Mouse (Mus musculus) MEL (cell line): Measurements from ENCODE around the gene Pole. TPM values are rescaled to one million over a fixed set of nuclear protein-coding genes. Genes with fewer than 3 reads are reported as not detected.

Experiments used
- DNase-seq: peaks from one replicate; pipeline ENCODE4 v3.0.0; 2011; ENCODE audit warnings: low read depth, low spot score
- H3K27ac ChIP-seq: 2 replicates; pipeline ENCODE4 v1.5.1; 2012; ENCODE audit warnings: low read depth, mild to moderate bottlenecking, control low read depth, low read length, moderate library complexity; ENCODE audit not compliant: control insufficient read depth
- H3K27me3 ChIP-seq, 2 experiments: fragments of 150-350 bp in 1 of 2; sonication (generic) in 1 of 2; 2 replicates each; pipeline ENCODE4 v1.6.1; 2012; ENCODE audit warnings: low read length in 2 of 2, mild to moderate bottlenecking in 2 of 2, improper control_type of control experiment in 1 of 2, moderate library complexity in 1 of 2; ENCODE audit not compliant: insufficient read depth in 2 of 2, control insufficient read depth in 1 of 2
- H3K36me3 ChIP-seq, 2 experiments: 2 replicates each; pipeline ENCODE4 v1.6.1; 2012 to 2014; ENCODE audit warnings: low read length in 2 of 2, improper control_type of control experiment in 1 of 2, inconsistent platforms in 1 of 2, mild to moderate bottlenecking in 1 of 2; ENCODE audit not compliant: insufficient read depth in 2 of 2, control insufficient read depth in 1 of 2
- H3K4me1 ChIP-seq, 2 experiments: fragments of 150-350 bp in 1 of 2; sonication (generic) in 1 of 2; 2 replicates each; pipeline ENCODE4 v1.6.1; 2012; ENCODE audit warnings: low read length in 2 of 2, improper control_type of control experiment in 1 of 2, mild to moderate bottlenecking in 1 of 2; ENCODE audit not compliant: insufficient read depth in 2 of 2, control insufficient read depth in 1 of 2
- H3K4me3 ChIP-seq, 2 experiments: fragments of 150-350 bp in 1 of 2; sonication (generic) in 1 of 2; 2 replicates each; pipeline ENCODE4 v1.5.1; 2012; ENCODE audit warnings: low read depth in 2 of 2, low read length in 2 of 2, mild to moderate bottlenecking in 2 of 2, moderate library complexity in 2 of 2, control low read depth in 1 of 2, improper control_type of control experiment in 1 of 2; ENCODE audit not compliant: control insufficient read depth in 1 of 2, insufficient read depth in 1 of 2
- H3K79me2 ChIP-seq: 2 replicates; pipeline ENCODE4 v1.6.1; 2012; ENCODE audit warnings: mild to moderate bottlenecking, low read length, moderate library complexity; ENCODE audit not compliant: control insufficient read depth, poor library complexity, insufficient read depth
- H3K9ac ChIP-seq: 2 replicates; pipeline ENCODE4 v1.6.1; 2012; ENCODE audit warnings: low read depth, mild to moderate bottlenecking, control low read depth, low read length, moderate library complexity; ENCODE audit not compliant: control insufficient read depth, poor library complexity, severe bottlenecking
- H3K9me3 ChIP-seq: fragments of 150-350 bp; sonication (generic); replicated peaks from 2 replicates; pipeline ENCODE4 v1.6.1; 2012; ENCODE audit warnings: mild to moderate bottlenecking, low read length, improper control_type of control experiment, moderate library complexity; ENCODE audit not compliant: insufficient read depth
- CHD1 ChIP-seq: IDR thresholded peaks from 2 replicates; pipeline ENCODE4 v1.6.1; 2012; ENCODE audit warnings: low read depth, mild to moderate bottlenecking, inconsistent platforms, low read length, improper control_type of control experiment
- CHD2 ChIP-seq: IDR thresholded peaks from 2 replicates; pipeline ENCODE4 v1.6.1; 2011; ENCODE audit warnings: low read length, improper control_type of control experiment
- ELF1 ChIP-seq: IDR thresholded peaks from 2 replicates; pipeline ENCODE4 v1.6.1; 2014; ENCODE audit warnings: low read depth, mild to moderate bottlenecking, inconsistent platforms, low read length, improper control_type of control experiment, moderate library complexity
- ETS1 ChIP-seq: IDR thresholded peaks from 2 replicates; pipeline ENCODE4 v1.6.1; 2012; ENCODE audit warnings: low read depth, mild to moderate bottlenecking, inconsistent platforms, low read length, improper control_type of control experiment, moderate library complexity
- GATA1 ChIP-seq: IDR thresholded peaks from 2 replicates; pipeline ENCODE4 v1.6.1; 2011; ENCODE audit warnings: low read depth, low read length, improper control_type of control experiment
- HCFC1 ChIP-seq: IDR thresholded peaks from 2 replicates; pipeline ENCODE4 v1.6.1; 2012; ENCODE audit warnings: low read depth, mild to moderate bottlenecking, inconsistent platforms, low read length, improper control_type of control experiment, moderate library complexity
- JUND ChIP-seq: IDR thresholded peaks from 2 replicates; pipeline ENCODE4 v1.6.1; 2011; ENCODE audit warnings: low read depth, mild to moderate bottlenecking, improper control_type of control experiment, low read length
- KAT2A ChIP-seq: conservative IDR thresholded peaks from 2 replicates; pipeline ENCODE4 v1.6.1; 2012; ENCODE audit warnings: low read depth, low read length, improper control_type of control experiment, inconsistent platforms
- MAFK ChIP-seq: IDR thresholded peaks from 2 replicates; pipeline ENCODE4 v1.6.1; 2011; ENCODE audit warnings: low read depth, mild to moderate bottlenecking, low read length, improper control_type of control experiment, borderline replicate concordance
- MAX ChIP-seq: IDR thresholded peaks from 2 replicates; pipeline ENCODE4 v1.6.1; 2011; ENCODE audit warnings: low read length, improper control_type of control experiment
- MXI1 ChIP-seq: IDR thresholded peaks from 2 replicates; pipeline ENCODE4 v1.6.1; 2011; ENCODE audit warnings: mild to moderate bottlenecking, low read depth, low read length, improper control_type of control experiment
- MYB ChIP-seq: IDR thresholded peaks from 2 replicates; pipeline ENCODE4 v1.6.1; 2011; ENCODE audit warnings: mild to moderate bottlenecking, low read depth, low read length, improper control_type of control experiment
- NELFE ChIP-seq: IDR thresholded peaks from 2 replicates; pipeline ENCODE4 v1.6.1; 2011; ENCODE audit warnings: low read depth, low read length, improper control_type of control experiment
- NRF1 ChIP-seq: IDR thresholded peaks from 2 replicates; pipeline ENCODE4 v1.6.1; 2014; ENCODE audit warnings: low read depth, mild to moderate bottlenecking, inconsistent platforms, low read length, improper control_type of control experiment, moderate library complexity; ENCODE audit not compliant: poor library complexity, insufficient read depth, severe bottlenecking
- POLR2AphosphoS2 ChIP-seq: IDR thresholded peaks from 2 replicates; pipeline ENCODE4 v1.6.1; 2011; ENCODE audit warnings: low read length, improper control_type of control experiment
- POLR2AphosphoS5 ChIP-seq: IDR thresholded peaks from 2 replicates; pipeline ENCODE4 v1.6.1; 2012; ENCODE audit warnings: low read depth, borderline replicate concordance, mild to moderate bottlenecking, inconsistent platforms, low read length, moderate library complexity, mixed read lengths
- RCOR1 ChIP-seq: IDR thresholded peaks from 2 replicates; pipeline ENCODE4 v1.6.1; 2012; ENCODE audit warnings: low read depth, mild to moderate bottlenecking, inconsistent platforms, low read length, improper control_type of control experiment
- TAL1 ChIP-seq: IDR thresholded peaks from 2 replicates; pipeline ENCODE4 v1.6.1; 2012; ENCODE audit warnings: mild to moderate bottlenecking, inconsistent platforms, low read length, moderate library complexity, mixed read lengths
- TCF12 ChIP-seq: IDR thresholded peaks from 2 replicates; pipeline ENCODE4 v1.6.1; 2014; ENCODE audit warnings: low read depth, mild to moderate bottlenecking, inconsistent platforms, low read length, improper control_type of control experiment, moderate library complexity
- UBTF ChIP-seq: IDR thresholded peaks from 2 replicates; pipeline ENCODE4 v1.6.1; 2012; ENCODE audit warnings: low read depth, mild to moderate bottlenecking, inconsistent platforms, low read length, improper control_type of control experiment, moderate library complexity, borderline replicate concordance; ENCODE audit not compliant: insufficient read depth
- USF1 ChIP-seq: IDR thresholded peaks from 2 replicates; pipeline ENCODE4 v1.6.1; 2014; ENCODE audit warnings: low read depth, mild to moderate bottlenecking, inconsistent platforms, low read length, improper control_type of control experiment, moderate library complexity
- USF2 ChIP-seq, 2 experiments: IDR thresholded peaks; 2 replicates each; pipeline ENCODE4 v1.6.1; 2011 to 2012; ENCODE audit warnings: improper control_type of control experiment in 2 of 2, low read length in 2 of 2, borderline replicate concordance in 1 of 2, inconsistent platforms in 1 of 2, low read depth in 1 of 2, mild to moderate bottlenecking in 1 of 2; ENCODE audit not compliant: insufficient read depth in 1 of 2
- ZKSCAN1 ChIP-seq: IDR thresholded peaks from 2 replicates; pipeline ENCODE4 v1.6.1; 2012; ENCODE audit warnings: low read depth, mild to moderate bottlenecking, inconsistent platforms, low read length, improper control_type of control experiment, moderate library complexity
- ZMIZ1 ChIP-seq: IDR thresholded peaks from 2 replicates; pipeline ENCODE4 v1.6.1; 2012; ENCODE audit warnings: low read depth, mild to moderate bottlenecking, inconsistent platforms, low read length, improper control_type of control experiment, moderate library complexity
- ZNF384 ChIP-seq: IDR thresholded peaks from 2 replicates; pipeline ENCODE4 v1.6.1; 2012; ENCODE audit warnings: low read depth, mild to moderate bottlenecking, inconsistent platforms, low read length, improper control_type of control experiment
- polyA plus RNA-seq, 2 experiments: library from polyadenylated mRNA; stranded (reverse) in 1 of 2; unstranded in 1 of 2; fragments of >175 nt in 1 of 2; fragments of >200 nt in 1 of 2; gene quantifications; 2 replicates each; pipeline versions ENCODE4 v1.2.1 to v1.2.4; 2012; ENCODE audit warnings: low replicate concordance in 2 of 2, low read depth in 1 of 2; ENCODE audit not compliant: insufficient read length in 2 of 2, insufficient read depth in 1 of 2, missing spikeins in 1 of 2
- total RNA-seq: library from RNA; depleted of rRNA; stranded (reverse); fragments of 300-350 nt; gene quantifications from 2 replicates; pipeline ENCODE4 v1.2.3, GENCODE M21; 2012

The Pole gene
- total and polyA plus RNA-seq, 3 experiments = 32.4 to 81.4 (median 52.6) TPM

DNA sequence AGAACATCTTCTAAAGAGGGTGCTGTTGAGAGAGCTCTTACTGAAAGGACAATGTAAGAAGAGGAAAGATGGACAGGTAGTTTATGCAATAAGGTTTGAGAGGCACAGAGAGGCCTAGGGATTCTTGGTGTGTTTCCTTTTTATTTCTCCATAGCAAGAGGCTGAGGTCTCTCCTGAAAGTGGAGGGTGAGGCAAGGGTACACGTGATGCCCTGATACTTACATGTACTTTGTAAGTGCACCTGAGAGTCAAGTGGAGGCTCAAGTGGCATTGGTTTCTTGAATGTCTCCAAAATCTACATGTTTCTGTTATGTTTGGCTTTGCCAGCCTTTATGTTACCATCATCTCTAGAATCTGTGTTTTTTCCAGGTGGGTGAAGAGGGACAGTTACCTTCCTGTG is 10.5 kb downstream of the Pole start:
- TF ChIP-seq KAT2A (no peak), JUND (no peak), MXI1 (no peak), ZMIZ1 (no peak), MAX (no peak), HCFC1 (no peak), ZKSCAN1 (no peak), CHD1 (no peak), MAFK (no peak), MYB (no peak), RCOR1 (no peak), NELFE (no peak), ELF1 (no peak), USF2 (IDR thresholded peaks at IDR 0.05; ENCODE audit: borderline replicate concordance in 1 of 2, insufficient read depth in 1 of 2, low read depth in 1 of 2, low read length in 2 of 2) (no peak), ZNF384 (no peak), TAL1 (no peak), UBTF (no peak)
- H3K36me3 ChIP-seq = peaks cover 0 to 18% of the 10 kb centered on the region in 2 experiments; a peak in 2 of 4 replicates

DNA sequence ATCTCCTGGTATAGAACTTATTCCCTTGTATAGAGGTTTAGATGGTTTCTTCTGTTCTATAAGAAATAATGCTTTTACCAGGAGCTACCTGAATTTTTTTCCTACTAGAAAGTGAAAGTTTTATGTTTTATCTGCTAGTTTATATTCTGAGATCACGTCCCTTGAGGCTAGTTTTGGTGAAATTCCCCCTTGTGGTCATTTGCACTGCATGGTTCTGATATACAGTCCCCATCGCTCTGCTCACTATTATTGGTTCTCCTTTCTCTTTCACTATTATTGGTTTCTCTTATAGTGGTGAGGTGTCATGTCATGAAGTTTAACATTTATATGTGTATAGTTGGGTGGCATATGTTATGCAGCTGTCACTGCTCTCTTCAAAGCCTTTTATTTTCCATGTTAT is 14.5 kb downstream of the Pole start:
- H3K79me2 ChIP-seq = no peaks in the 10 kb centered on the region
- no peak for DNase-seq
- H3K9ac ChIP-seq = no peak overlapping the region
- H3K27ac ChIP-seq = no peak overlapping the region
- peaks cover 0 to 21% of the 10 kb centered on the region in 2 experiments; a peak in 2 of 4 replicates for H3K36me3 ChIP-seq
- H3K4me3 ChIP-seq = no peak overlapping the region
- TF ChIP-seq POLR2AphosphoS5 = no peak
- TF ChIP-seq MAX = no peak
- no peak for TF ChIP-seq HCFC1
- TF ChIP-seq POLR2AphosphoS2 = no peak
- TF ChIP-seq MAFK = no peak
- no peak for TF ChIP-seq USF1
- no peak for TF ChIP-seq CHD2
- TF ChIP-seq NRF1 = no peak
- no peak for TF ChIP-seq GATA1
- TF ChIP-seq ETS1 = no peak
- TF ChIP-seq UBTF = no peak
- TF ChIP-seq CHD1 = no peak
- no peak for TF ChIP-seq TCF12
- no peak for TF ChIP-seq MYB
- TF ChIP-seq ZKSCAN1 = no peak
- TF ChIP-seq, all 39 proteins: peak for 0
- H3K27me3 ChIP-seq = no peaks in the 10 kb centered on the region
- no peaks in the 10 kb centered on the region for H3K4me1 ChIP-seq
- no peaks in the 10 kb centered on the region for H3K9me3 ChIP-seq

More for the DNA sequence above, 10.5 kb downstream of the Pole start:
- Histone ChIP-seq H3K79me2 (no peaks in the 10 kb centered on the region), H3K27me3 (no peaks in the 10 kb centered on the region), H3K4me3 (no peak overlapping the region), H3K9me3 (no peaks in the 10 kb centered on the region), H3K4me1 (no peaks in the 10 kb centered on the region), H3K9ac (no peak overlapping the region), H3K27ac (no peak overlapping the region)
- DNase-seq = no peak
